Mouse (Mus musculus) MEL (cell line): ENCODE measurements around the gene Sbk1.
"Not testable (repeated sequence)": the region's sequence is repeated elsewhere in the genome, so short reads cannot be mapped to it uniquely, and the experiment has no call there.

ENCODE experiments used
- CTCF ChIP-seq, 3 experiments: IDR thresholded peaks in 2 of 3; conservative IDR thresholded peaks in 1 of 3; 2 replicates each; pipeline ENCODE4 v1.5.1; 2011 to 2012; ENCODE audit warnings: low read length in 3 of 3, low read depth in 2 of 3, mild to moderate bottlenecking in 2 of 3, improper control_type of control experiment in 1 of 3, inconsistent platforms in 1 of 3, mixed read lengths in 1 of 3, moderate library complexity in 1 of 3; ENCODE audit not compliant: control insufficient read depth in 1 of 3, insufficient read depth in 1 of 3, poor library complexity in 1 of 3, severe bottlenecking in 1 of 3
- GATA1 ChIP-seq: IDR thresholded peaks from 2 replicates; pipeline ENCODE4 v1.6.1; 2011; ENCODE audit warnings: low read depth, low read length, improper control_type of control experiment
- POLR2A ChIP-seq, 2 experiments: IDR thresholded peaks; 2 replicates each; pipeline ENCODE4 v1.6.1; 2011 to 2012; ENCODE audit warnings: low read length in 2 of 2, mild to moderate bottlenecking in 2 of 2, control low read depth in 1 of 2, improper control_type of control experiment in 1 of 2, low read depth in 1 of 2, moderate library complexity in 1 of 2; ENCODE audit not compliant: control insufficient read depth in 1 of 2, insufficient read depth in 1 of 2, poor library complexity in 1 of 2
- SMC3 ChIP-seq: IDR thresholded peaks from 2 replicates; pipeline ENCODE4 v1.6.1; 2011; ENCODE audit warnings: low read depth, low read length, improper control_type of control experiment
- ZMIZ1 ChIP-seq: IDR thresholded peaks from 2 replicates; pipeline ENCODE4 v1.6.1; 2012; ENCODE audit warnings: low read depth, mild to moderate bottlenecking, inconsistent platforms, low read length, improper control_type of control experiment, moderate library complexity

DNA sequence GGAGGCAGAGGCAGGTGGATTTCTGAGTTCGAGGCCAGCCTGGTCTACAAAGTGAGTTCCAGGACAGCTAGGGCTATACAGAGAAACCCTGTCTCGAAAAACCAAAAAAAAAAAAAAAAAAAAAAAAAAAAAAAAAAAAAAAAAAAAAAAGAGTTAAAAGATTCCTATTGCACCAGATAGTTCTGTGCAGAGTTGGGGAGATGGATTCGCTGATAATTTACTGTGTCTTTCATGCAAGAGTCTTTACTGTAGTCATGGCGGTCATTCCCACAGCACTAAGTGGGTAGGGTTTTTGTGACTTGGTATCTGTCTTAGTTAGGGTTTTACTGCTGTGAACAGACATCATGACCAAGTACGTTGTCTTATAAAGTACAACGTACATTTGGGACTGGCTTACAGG is 56.4 kb downstream of the Sbk1 start:
- not testable (repeated sequence) for TF ChIP-seq GATA1; SMC3; ZMIZ1; CTCF (IDR thresholded peaks at IDR 0.05 in 2 of 3, conservative IDR thresholded peaks at IDR 0.05 in 1 of 3; ENCODE audit: control insufficient read depth in 1 of 3, insufficient read depth in 1 of 3, low read depth in 2 of 3, low read length in 3 of 3, poor library complexity in 1 of 3, severe bottlenecking in 1 of 3); POLR2A (IDR thresholded peaks at IDR 0.05; ENCODE audit: control insufficient read depth in 1 of 2, insufficient read depth in 1 of 2, low read depth in 1 of 2, low read length in 2 of 2, poor library complexity in 1 of 2)
